Mouse (Mus musculus): Measurements from ENCODE around the gene Gm20075.

DNA sequence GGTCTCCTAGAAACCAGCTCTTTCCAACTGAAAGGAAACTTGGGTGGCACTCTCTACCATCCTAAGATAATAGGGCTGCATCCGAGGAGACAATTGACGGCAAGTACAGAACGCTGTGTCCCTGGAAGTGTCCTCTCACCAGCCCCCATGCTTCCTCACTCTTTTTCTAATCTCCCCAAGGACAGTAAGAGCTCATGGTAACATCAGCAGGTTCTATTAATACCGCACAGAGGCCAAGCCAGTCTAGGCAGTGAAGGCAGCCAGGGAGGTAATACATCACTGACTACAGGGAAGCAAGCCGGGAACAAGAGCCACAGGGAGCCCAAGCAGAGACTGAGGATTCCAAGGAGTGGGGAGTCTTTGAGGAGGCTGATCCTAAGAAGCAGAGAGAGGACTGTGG, 43.8 kb upstream of the Gm20075 start:
- TF ChIP-seq CTCF (IDR thresholded peaks at IDR 0.05; ENCODE audit: control insufficient read depth, insufficient read depth, insufficient replicate concordance, low read depth, low read length) (no peak), POLR2A (IDR thresholded peaks at IDR 0.05; ENCODE audit: control insufficient read depth, low read depth, low read length) (no peak)

Data from testis, adult 2 months (tissue).